Mouse (Mus musculus): Measurements from ENCODE around the gene Vwa1. TPM values are rescaled to one million over a fixed set of nuclear protein-coding genes. Genes with fewer than 3 reads are reported as not detected.
A peak's percentile ranks its signal among the peaks of the same experiment; 100 is the strongest.

Vwa1 gene
- total and polyA plus RNA-seq, 3 experiments, result 0.33 to 0.42 TPM; not detected in 1

GRCm38 (mm10) chr4:155769496-155769879 is 5.0 kb downstream of the Vwa1 start:
- DNase-seq (ENCODE audit: low read depth, low spot score), result no peak
- Histone ChIP-seq H3K27ac (ENCODE audit: control insufficient read depth, low read depth, low read length) (no peak overlapping the region), H3K9ac (ENCODE audit: control insufficient read depth, low read depth, low read length, poor library complexity, severe bottlenecking) (peak overlapping the region; percentile 97), H3K36me3 (ENCODE audit: control insufficient read depth in 1 of 2, insufficient read depth in 2 of 2, low read length in 2 of 2) (peaks cover 0 to 2% of the 10 kb centered on the region in 2 experiments; a peak in 1 of 4 replicates), H3K27me3 (ENCODE audit: control insufficient read depth in 1 of 2, insufficient read depth in 2 of 2, low read length in 2 of 2) (no peaks in the 10 kb centered on the region), H3K9me3 (replicated peaks; ENCODE audit: insufficient read depth, low read length) (no peaks in the 10 kb centered on the region), H3K4me1 (ENCODE audit: control insufficient read depth in 1 of 2, insufficient read depth in 2 of 2, low read length in 2 of 2) (peaks cover 0 to 14% of the 10 kb centered on the region in 2 experiments; a peak in 2 of 4 replicates), H3K4me3 (ENCODE audit: control insufficient read depth in 1 of 2, insufficient read depth in 1 of 2, low read depth in 2 of 2, low read length in 2 of 2) (peak overlapping the region; percentile 73 to 84), H3K79me2 (ENCODE audit: control insufficient read depth, insufficient read depth, low read length, poor library complexity) (peaks cover 3% of the 10 kb centered on the region; the same call in 1 of the 2 replicates)
- TF ChIP-seq SIN3A (IDR thresholded peaks at IDR 0.05; ENCODE audit: low read length) (no peak), ZMIZ1 (IDR thresholded peaks at IDR 0.05; ENCODE audit: low read depth, low read length) (0 out of 2 replicates have a peak, but pooled peaks have one; percentile 14)

- TF ChIP-seq KAT2A (conservative IDR thresholded peaks at IDR 0.05; ENCODE audit: low read depth, low read length) (no peak), JUND (IDR thresholded peaks at IDR 0.05; ENCODE audit: low read depth, low read length) (no peak), UBTF (IDR thresholded peaks at IDR 0.05; ENCODE audit: borderline replicate concordance, insufficient read depth, low read depth, low read length) (no peak), EP300 (IDR thresholded peaks at IDR 0.05; ENCODE audit: low read depth in 1 of 2, low read length in 2 of 2) (peak; percentile 17 to 41; a peak in 2 of 4 replicates), MAX (IDR thresholded peaks at IDR 0.05; ENCODE audit: low read length) (peak; percentile 46; the same call in 1 of the 2 replicates), MXI1 (IDR thresholded peaks at IDR 0.05; ENCODE audit: low read depth, low read length) (peak; percentile 52; the same call in 1 of the 2 replicates), E2F4 (IDR thresholded peaks at IDR 0.05; ENCODE audit: borderline replicate concordance, low read depth, low read length) (0 out of 2 replicates have a peak, but pooled peaks have one; percentile 30), NRF1 (IDR thresholded peaks at IDR 0.05; ENCODE audit: insufficient read depth, low read depth, low read length, poor library complexity, severe bottlenecking) (no peak), POLR2A (IDR thresholded peaks at IDR 0.05; ENCODE audit: control insufficient read depth in 1 of 2, insufficient read depth in 1 of 2, low read depth in 1 of 2, low read length in 2 of 2, poor library complexity in 1 of 2) (peak in 1 of 2 experiments; percentile 33; a peak in 1 of 4 replicates), POLR2AphosphoS2 (IDR thresholded peaks at IDR 0.05; ENCODE audit: low read length) (0 out of 2 replicates have a peak, but pooled peaks have one; percentile 28), MAFK (IDR thresholded peaks at IDR 0.05; ENCODE audit: borderline replicate concordance, low read depth, low read length) (0 out of 2 replicates have a peak, but pooled peaks have one; percentile 22), SIN3A (IDR thresholded peaks at IDR 0.05; ENCODE audit: low read length) (peak; percentile 49), NELFE (IDR thresholded peaks at IDR 0.05; ENCODE audit: low read depth, low read length) (peak; percentile 35), ZNF384 (IDR thresholded peaks at IDR 0.05; ENCODE audit: low read depth, low read length) (no peak; the same call in 1 of the 2 replicates)
- H3K4me1 ChIP-seq (ENCODE audit: control insufficient read depth in 1 of 2, insufficient read depth in 2 of 2, low read length in 2 of 2), result peaks cover 4 to 16% of the 10 kb centered on the region in 2 experiments
- H3K27ac ChIP-seq (ENCODE audit: control insufficient read depth, low read depth, low read length), result no peak overlapping the region
- peak overlapping the region in 1 of 2 experiments; percentile 72; a peak in 2 of 4 replicates for H3K4me3 ChIP-seq (ENCODE audit: control insufficient read depth in 1 of 2, insufficient read depth in 1 of 2, low read depth in 2 of 2, low read length in 2 of 2)
- H3K9ac ChIP-seq (ENCODE audit: control insufficient read depth, low read depth, low read length, poor library complexity, severe bottlenecking), result peak overlapping the region; percentile 21; the same call in 1 of the 2 replicates
- peaks cover 39% of the 10 kb centered on the region for H3K79me2 ChIP-seq (ENCODE audit: control insufficient read depth, insufficient read depth, low read length, poor library complexity)
- peaks cover 0 to 18% of the 10 kb centered on the region in 2 experiments; a peak in 2 of 4 replicates for H3K36me3 ChIP-seq (ENCODE audit: control insufficient read depth in 1 of 2, insufficient read depth in 2 of 2, low read length in 2 of 2)
- no peaks in the 10 kb centered on the region for H3K9me3 ChIP-seq (replicated peaks; ENCODE audit: insufficient read depth, low read length)
- no peaks in the 10 kb centered on the region for H3K27me3 ChIP-seq (ENCODE audit: control insufficient read depth in 1 of 2, insufficient read depth in 2 of 2, low read length in 2 of 2)
- DNase-seq (ENCODE audit: low read depth, low spot score), result peak; percentile 73
These were observed 12.1 kb downstream of the Vwa1 start for GRCm38 (mm10) chr4:155762357-155762756.

All from MEL (cell line).